Mouse (Mus musculus) mouse trophoblast stem cell (cell line): Measurements from ENCODE around the gene Hspb1.

ENCODE experiments used
- in situ Hi-C, 2 experiments: fragments of 300-500 bp; cut with MseI, MboI; formaldehyde crosslinking; loops; 2 replicates in 1 of 2; 3 replicates in 1 of 2; pipeline ENCODE4 v1.15.1; 2025

The Hspb1 gene

DNA sequence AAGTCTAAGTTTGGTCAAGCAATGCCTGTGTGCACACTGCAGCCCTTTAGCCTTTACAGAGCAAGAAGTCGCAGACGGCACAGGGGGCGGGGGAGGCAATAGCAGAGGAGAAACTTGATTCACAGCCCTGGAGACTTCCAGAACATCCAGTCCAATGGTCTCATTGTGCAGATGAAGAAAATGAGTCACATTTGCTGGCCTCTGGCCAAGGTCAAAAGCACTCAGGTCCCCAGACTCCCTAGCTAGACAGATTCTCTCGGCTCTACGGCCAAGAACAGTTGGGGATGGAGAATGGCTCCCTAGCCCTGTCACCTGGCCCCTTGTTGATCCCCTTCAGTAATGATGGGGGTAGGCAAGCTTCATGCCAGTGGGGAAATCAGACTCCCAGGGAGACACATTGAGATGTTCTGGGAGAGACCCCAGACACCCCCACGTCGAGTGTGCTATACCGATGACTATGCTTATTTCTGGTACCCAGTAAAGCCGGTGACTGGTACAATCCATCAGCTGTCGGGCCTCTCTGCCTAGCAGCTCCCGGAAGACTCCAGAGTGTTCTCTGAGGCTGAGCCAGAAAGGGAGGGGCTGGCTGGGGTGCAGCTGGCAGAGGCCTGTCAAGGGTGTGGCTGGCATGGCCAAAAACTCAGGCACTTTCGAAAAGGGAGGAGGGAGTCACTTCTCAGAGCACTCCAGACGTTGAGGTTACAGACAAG is 8.1 kb upstream of the Hspb1 start:
- in situ Hi-C loops, result no loop called here

DNA sequence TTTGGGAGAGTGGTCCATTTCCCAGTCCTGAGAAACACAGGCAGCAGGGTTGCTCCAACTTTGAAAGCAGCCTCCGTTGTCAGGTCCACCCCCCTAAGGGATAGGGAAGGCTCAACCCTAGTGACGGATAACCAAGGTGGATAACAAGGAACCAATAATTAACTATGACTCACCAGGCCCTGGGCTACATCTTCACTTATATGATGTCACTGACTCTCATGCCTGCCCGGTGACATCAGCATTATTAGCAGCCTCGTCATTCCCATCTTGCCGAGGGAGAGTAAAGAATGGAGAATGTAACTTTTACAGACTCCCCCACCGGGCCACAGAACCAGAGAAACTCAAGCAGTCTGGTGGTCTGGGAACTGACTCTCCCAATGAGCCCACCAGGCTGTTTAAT is 3.1 kb upstream of the Hspb1 start:
- in situ Hi-C loops, result no loop called here

DNA sequence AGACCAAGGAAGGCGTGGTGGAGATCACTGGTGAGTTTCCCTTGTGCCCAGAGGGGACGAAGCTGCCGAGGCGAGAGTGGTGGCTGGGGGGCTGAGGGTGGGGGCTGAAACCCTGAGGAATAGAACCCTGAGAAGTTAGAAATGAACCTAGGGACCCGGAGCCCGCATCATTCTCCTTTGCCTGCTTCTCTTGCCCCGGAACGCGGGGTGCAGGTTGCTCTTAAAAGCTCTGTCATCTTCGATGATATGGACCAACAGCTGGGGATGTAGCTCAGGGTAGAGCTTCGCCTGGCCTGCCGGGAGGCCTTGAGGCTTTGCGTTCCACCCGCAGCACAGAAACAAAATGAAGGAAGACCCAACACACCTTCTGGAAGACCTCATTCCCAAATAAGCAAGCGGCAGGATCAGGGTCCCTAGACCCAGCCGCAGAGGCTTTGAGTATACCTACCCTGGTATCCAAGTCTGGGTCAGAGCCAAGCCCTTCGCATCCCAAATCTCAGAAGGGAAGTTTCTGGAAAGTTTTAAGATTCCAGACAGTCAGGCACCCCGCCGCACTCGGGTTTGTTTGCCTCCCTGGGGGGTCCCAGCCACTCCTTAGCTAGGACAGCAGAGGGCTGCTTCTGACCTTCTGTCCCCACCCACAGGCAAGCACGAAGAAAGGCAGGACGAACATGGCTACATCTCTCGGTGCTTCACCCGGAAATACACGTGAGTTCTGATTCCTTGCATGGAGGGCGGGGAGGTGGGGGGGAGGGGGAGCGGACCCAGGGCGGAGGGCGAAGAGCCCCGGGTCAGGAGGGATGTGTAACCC is 891 bp downstream of the Hspb1 start:
- in situ Hi-C loops, result no loop called here

DNA sequence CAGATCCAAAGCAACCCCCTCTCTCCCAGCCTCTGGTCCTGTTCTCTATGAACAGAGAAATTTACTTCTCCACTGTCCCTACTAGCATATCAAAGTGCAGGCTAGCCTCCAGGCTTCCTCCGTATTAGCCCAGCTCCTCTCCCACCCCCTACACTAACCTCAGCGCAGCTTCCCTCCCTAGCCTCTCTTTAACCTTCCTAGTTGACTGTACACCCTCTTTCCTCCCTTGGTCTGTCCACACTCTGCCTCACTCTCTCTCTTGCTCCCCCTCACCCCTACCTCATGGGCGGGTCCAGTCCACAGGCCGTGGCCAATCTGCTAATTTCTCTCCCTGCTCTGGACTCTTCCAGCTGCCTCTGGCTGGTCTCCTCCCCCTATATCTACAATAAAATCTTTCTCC is 2.6 kb downstream of the Hspb1 start:
- in situ Hi-C loops, result no loop called here

DNA sequence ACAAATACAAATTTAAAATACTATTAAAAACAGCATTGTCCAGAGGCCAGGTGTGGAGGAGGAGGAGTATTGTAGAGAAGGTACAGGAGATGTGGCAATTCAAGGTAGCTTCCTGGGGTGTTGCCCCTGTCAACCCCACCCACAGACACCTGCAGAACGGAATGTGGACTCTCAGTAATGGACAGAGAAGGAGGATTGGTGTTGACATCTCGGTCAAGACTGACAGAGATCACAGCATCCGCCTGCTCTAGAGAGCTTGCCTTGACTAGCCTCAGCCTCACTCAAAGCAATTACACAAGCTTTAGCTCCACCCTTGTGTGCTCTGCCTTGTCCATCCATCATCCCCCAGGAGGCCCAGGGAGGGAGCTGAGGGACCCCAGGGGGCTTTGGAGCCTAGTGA is 3.2 kb downstream of the Hspb1 start:
- in situ Hi-C loops, result no loop called here

DNA sequence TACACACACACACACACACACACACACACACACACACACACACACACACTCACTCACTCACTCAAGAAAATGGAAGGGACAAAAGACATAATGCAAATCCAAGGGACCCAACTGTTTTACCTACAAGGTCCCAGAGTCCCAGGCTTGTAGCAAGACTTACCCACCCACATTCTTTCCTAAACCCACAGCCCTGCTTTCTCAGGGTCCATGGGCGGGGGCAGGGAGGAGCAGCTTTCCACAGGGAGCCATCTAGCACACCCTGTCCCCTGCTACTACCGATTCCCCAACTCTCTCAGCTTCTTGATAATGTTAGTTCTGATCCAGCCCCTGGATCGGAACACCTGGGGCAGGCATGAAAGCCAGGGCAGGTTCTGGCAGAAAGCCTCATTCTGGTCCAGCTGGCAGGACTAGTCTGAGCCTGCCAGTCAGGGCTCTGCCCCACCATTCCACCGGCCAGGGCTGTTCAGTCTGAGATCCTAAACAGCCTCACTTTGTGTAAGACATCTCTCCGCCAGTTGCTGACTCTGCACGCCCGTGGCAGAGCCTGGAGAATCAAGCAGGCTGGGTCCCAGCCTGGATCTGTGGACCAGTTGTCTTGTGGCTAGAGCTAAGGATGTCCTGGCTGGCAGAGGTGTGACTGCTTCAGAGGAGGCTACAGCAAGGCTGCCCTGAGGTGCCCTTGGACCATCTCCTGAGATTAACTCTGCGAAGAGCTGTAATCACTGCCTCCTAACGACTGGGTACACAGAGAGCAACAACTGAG is 5.1 kb downstream of the Hspb1 start:
- in situ Hi-C loops, result no loop called here

DNA sequence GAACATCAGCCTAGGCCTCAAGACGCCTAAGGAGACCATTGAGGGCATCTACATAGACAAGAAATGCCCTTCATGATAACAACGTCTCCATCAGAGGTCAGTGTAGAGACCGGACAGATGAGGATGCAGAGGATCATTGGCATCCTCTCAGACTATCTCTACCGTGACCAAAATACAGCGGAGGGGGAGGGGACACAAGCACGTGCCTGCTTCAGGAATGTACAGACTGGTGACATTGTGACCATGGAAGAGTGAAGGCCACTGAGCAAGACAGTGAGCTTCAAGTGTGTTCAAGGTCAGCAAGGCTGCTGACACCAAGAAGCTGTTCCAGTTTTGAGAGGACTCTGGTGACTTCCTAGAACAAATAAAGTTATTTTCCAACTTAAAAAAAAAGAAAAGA is 7.2 kb downstream of the Hspb1 start:
- in situ Hi-C loops, result no loop called here

DNA sequence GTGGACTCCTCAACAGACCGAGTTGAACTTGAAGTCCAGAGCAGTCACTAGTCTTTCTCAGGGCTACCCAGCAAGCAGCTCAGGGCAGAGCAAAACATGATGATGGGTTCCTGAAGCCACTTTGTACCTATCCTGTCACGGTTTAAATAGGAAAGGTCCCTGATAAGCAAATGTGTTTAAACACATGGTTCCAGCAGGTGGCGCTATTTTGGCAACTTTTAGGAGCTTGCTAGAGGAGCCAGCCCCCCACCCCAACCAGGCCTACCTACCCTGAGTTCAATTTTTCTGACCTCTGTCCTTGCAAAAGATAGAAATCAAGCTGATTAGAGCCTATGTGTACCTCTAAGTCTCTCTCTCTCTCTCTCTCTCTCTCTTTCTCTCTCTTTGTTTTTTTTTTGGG is 10.3 kb downstream of the Hspb1 start:
- in situ Hi-C loops, result no loop called here

DNA sequence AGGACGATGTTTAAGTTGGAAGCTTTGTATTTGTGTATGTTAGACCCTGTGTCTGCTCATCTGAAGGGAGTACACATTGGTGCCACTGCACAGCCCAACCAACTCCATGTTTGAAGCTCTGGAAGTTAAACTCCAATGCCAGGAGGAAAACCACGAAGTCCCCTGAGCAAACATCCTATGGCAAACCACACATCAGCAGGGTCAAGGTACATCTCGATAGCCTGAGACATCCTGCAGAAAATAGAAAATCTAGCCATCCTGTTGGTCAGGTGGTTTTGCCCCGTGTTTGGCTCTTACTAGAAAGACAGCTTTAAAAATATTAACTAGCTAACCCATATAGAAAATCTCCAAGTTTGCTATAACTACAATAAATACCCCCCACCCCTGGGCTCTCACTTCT is 11.3 kb downstream of the Hspb1 start:
- in situ Hi-C loops, result no loop called here

DNA sequence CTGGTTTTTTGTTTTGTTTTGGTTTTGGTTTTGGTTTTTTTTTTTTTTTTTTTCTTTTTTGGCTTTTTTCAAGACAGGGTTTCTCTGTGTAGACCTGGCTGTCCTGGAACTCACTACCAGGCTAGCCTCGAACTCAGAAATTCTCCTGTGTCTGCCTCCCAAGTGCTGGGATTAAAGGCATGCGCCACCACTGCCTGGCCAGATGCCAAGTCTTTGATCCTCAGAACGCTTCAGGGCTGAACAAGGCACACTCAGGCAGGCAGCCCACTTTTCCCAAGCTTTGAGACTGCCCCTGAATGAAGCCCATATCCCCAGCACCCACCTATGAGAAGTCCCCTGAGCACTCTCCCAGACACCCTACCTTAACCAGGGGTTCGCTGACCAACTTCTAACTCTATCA is 12.1 kb downstream of the Hspb1 start:
- in situ Hi-C loops, result no loop called here

DNA sequence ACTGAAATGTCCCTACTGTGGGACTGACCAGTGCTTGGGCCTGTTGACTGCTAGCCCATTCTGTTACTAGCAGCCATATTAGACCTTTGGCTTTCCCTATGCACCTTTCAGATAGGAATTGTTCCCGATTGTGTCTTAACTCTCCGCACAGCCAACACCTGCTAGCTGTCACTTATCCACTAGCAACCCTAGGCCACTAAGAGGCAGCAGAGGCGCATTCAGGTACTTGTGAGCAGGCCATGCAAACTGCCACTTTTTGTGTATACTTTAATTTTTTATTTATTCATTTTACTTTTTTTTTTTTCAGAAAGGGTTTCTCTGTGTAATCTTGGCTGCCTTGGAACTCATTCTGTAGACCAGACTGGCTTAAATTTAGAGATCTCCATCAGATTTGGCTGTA is 13.0 kb downstream of the Hspb1 start:
- in situ Hi-C loops, result no loop called here

DNA sequence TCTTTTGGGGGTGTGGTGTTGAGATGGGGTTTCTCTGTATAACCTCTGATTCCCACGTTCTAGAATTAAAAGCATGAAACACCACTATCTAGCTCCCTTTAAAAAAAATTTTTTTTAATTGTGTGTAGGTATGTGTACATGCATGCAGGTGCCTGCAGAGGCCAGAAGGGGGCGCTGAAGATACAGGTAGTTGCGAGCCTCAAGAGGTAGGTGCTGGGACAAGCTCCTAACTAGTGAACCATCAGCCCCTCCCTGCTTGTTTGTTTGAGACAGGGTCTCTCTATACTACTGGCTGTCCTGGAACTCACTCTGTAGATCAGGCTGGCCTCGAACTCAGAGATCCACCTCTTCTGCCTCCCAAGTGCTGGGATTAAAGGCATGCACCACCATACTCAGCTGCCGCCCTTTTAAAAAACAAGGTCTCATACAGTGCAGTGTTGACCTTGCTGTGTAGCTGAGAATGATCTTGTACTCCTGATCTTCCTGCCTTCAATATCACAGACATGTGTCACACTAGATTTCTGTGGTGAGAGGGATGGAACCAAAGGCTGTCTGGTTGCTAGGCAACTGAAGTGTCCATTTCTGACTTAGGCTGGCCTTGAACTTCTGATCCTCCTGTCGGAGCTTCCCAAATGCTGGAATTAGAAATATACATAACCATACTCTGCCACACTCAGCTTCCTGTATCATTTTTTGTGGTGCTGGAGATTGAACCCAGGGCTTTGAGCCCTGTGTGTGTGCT is 13.8 kb downstream of the Hspb1 start:
- in situ Hi-C loops, result no loop called here

DNA sequence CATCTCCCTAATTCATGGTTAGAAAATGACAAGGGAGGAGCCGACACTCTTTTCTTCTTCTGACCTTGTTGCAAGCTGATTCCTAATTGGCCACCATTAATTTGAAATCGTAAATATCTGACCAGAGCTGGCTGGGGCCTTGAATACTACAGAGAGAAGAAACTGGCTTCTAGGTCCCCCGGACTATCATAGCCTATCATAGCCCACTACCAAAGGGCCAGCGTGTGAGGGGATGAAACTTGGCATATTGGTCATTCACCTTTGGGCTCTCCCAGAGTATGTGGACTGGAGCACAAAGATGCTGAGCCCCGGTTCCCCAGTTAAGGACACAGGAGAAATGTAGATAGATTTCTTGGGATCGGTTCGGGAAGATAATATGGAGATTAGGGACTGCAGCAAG is 15.3 kb downstream of the Hspb1 start:
- in situ Hi-C loops, result no loop called here

DNA sequence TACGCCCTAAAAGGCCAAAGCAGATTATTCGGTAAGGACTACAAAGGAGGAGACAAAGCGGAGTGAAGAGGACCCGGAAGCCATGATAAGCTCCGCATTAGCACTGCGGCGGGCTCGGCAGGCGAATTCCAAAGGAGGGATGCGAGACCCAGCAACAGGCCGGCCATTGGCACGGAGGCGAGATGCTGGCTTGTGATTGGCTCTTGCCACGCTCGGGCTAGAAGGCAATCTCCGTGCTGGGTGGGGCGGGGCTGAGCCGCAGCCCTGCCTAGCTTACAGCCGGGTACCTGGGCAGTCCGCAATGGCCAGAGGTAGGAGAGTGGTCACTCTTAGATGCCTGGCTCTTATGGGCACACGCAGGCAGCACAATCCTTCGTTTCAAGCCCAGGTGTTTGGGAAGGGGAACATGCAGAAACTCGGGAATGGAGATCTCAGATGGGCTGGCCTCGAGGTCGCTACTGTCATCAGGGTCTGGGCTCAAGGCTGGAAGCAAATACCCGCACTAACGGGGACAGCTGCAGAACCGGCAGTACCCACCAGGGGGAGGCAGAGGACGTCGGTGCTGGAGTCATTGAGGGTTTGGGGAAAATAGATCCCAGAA is 15.9 kb downstream of the Hspb1 start:
- in situ Hi-C loops, result no loop called here

DNA sequence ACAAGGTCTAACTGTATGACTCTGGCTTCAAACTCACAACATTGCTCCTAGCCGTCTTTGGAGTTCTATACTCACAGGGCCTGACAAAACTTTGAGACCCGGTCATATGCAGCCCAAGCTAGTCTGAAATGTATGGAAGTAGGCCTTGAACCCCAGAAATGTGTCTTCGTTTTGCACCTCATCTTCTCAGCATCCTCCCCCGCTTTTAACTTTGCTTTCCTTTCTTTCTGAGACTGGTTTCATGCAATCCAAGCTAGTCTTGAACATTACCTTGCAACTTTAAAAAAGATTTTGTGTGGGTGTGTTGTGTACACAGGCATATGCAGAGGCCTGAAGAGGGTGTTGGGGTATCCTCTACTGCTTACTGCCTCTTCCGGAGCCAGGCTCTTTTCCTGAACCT is 16.5 kb downstream of the Hspb1 start:
- in situ Hi-C loops, result no loop called here

DNA sequence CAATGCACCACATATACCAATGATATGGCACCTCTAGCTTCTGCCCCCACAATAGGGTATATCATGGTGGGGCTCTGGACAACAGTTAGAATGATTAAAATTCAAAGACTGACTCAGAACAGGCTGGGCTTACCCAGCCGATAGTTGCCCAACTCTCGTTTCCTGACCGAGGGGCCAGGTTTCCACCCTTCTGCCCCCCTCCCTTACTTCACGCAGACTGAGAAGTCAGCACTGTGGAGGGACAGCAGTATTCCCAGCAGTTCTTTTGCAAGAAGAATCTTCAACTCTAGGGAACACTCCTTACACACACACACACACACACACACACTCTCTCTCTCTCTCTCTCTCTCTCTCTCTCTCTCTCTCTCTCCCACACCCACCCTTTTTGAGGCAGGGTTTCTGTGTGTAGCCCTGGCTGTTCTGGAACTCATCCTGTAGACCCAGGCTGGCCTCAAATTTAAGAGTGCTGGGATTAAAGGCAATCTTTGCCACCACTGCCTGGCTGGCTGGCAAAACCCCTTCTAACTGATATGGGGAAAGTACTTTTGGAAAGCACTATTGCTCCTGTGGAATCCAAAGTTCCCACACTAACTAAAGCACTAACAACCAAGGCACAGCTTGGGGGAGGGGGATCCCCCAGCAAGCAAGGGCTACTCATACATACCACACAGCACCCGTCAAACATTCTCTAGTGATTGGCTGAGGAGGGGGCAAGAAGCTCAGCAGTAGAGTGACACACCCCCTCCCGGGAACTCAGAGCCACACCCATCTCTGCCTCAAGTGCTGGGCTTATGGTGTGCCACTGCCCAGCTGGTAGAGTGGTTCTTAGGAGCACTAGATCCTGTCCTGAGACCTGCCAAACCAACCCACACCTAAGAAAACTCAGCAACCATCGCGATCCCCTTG is 17.9 kb downstream of the Hspb1 start:
- in situ Hi-C loops, result no loop called here

DNA sequence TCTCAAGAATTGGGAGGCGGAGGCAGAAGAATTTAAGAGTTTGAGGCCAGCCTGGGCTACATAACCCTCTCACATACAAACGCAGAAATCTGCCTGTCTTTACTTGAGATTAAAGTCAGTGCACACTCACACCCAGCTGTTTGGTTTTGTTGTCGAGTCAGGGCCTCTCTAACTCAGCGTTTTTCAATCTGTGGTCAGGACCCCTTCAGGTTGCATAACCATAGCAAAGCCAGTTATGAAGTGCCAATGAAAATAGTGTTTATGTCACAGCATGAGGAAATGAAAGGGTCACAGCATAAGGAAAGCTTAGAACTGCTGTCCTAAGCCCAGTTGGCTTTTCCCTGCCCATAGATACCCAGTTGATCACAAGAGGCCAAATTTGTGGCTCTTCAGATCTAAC is 19.1 kb downstream of the Hspb1 start:
- in situ Hi-C loops, result no loop called here

DNA sequence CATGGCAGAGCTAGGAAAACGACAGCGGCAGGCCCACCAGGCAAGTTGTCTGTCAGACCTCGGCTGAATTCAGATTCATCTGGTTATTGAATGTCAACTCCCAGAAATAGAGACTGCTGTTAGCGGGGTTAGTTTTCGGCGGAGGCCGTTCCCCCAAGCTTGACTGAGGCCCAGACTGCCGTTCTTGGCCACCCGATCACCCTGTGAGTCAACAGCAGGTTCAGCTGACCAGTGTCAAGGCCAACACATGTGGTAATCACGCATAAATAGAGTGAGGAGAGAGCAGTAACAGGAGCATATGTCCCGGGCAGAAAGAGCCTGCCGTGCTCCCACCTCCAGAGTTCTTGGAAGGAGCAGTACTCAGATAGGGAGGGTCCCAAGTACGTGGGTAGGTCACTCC is 19.5 kb downstream of the Hspb1 start:
- in situ Hi-C loops, result no loop called here

DNA sequence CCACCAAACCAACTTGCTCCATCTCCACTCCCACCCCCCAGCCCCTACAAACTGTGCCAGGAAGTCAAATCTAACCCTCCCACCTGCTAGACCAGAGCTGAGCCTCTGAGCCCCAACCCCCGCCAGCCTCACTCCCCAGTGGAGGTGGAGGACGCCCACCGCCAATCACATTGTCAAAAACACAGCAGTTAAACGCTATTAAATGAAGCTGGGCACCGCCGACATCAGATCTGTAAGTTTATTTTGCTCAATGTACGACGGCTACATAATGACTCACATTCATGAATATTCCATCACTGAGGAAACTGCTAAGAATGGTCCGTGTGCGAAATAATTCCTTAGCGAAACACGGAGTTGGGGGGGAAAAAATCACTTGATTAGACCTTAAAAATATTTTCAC is 20.5 kb downstream of the Hspb1 start:
- in situ Hi-C loops, result no loop called here

DNA sequence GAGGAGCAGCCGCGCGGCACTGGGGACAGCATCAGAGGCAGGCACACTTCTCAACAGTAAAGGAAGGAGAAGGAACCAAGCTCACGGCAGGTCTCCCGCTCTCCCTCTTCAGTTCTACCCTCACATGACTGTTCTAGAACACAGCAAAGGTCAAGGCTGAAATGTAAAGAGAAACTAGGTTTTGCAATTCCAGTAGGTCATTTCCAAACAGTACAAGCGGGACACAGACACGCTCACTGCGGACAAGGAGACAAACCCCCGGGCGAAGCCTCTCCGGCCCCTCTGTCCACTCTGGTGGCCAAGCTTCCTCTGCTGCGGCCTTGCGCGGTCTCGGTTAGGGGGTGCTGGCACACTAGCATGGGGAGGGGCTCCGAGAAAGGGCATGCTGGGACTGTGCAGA is 21.3 kb downstream of the Hspb1 start:
- in situ Hi-C loops, result no loop called here

DNA sequence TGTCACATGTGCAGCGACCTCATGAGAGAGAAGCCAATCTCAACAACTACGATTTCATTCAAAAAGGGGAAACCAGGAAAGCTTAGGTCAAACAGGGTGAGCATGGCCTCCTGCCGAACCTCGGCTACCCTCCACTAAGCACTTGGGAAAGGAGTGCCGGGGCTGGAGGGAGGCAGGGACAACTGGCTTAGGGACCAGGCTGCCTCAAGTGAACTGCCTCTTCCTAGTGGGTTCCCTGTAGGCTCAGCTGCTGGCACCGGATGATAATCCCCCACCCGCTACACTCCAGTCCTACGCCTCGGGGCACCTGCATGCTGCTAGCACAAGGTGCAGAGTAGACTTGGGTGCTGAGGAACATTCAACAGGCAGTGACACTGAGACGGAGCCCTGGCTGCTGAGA is 21.9 kb downstream of the Hspb1 start:
- in situ Hi-C loops, result no loop called here
